Mouse (Mus musculus) MN1 (cell line): ENCODE measurements around the gene Slc9a4.
"Not testable (repeated sequence)": the region's sequence is repeated elsewhere in the genome, so short reads cannot be mapped to it uniquely, and the experiment has no call there.

ENCODE experiments used
- DNase-seq: peaks from one replicate; pipeline ENCODE4 v3.0.0-alpha.2; 2016; ENCODE audit warnings: low spot score

Slc9a4 gene

DNA sequence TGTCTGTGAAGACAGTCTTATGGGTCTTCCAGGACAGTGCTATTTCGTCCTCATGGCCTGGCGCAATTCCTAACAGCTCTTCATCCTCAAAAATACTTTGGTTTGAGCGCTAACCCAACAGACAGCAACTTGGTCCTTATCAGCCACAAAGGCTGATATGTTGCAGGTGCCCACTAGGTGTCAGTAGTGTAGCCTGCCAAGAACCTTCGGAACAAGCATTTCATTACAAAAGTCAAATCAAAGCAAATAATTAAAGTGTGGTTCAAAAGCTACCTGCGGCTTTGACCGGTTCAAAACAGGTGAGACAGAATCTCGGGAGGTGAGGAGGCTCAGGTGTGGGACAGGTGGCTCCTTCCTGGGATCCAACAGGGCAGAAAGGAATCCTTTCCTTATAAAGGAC, at the start of gene Slc9a4:
TSS of gene Slc9a4 (plus strand) at position 298 of the 400 bp plus-strand sequence.
- DNase-seq, result no peak

DNA sequence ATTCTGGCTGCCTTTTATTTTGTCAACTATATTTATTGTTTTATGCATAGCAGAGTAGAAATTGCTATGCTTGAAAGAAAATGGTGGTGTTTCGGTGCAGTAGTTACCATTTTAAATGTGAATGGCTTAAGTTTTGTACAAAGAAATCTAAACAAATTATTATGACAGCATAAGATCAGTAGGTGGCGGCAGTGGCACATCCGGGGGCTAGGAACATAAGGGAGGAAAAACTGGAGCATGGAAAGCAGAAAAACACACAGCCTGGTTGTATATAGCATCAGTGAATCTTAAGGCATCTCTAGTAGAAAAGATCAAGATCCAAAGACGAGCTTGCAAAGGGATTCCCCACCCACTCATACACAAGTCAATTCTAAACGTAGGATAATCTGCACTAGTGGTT, 42.3 kb upstream of the Slc9a4 start:
- DNase-seq, result no peak

DNA sequence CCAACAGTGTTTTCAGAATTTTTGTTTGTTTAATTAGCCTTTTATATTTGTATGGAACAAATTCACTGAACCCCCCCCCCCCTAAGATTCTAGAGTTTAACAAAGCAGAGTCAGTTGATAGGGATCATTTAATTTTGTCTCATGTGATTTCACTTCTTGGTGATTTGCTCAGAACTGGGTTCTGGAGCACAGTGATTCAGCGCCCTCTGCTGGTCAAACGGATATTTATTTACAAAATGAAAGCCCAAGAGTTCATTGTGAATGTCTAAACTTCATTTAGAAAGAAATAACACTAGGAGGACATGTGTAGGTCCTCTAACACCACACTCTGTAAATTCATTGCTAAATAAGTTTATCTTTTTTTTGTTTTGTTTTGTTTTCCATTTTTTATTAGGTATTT, 35.2 kb upstream of the Slc9a4 start:
- peak; percentile 42 for DNase-seq

DNA sequence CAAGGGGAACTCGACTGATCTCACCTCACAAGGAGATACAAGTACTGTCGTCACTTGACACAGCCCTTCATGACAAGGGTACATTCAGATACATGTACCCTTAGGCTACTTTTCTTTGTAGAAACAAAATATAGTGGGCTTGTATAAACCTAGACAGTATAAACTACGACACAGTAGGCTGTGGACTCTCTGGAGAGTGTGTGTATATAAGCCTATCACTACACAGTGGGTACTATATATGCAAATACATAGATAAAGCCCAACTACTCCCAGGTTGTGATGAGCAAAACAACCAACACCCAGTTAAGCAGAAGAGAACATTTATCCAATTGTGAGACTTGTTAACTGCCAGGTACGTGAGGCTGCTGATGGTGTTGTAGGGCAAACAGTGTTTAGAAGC, 33.2 kb upstream of the Slc9a4 start:
- DNase-seq, result no peak

DNA sequence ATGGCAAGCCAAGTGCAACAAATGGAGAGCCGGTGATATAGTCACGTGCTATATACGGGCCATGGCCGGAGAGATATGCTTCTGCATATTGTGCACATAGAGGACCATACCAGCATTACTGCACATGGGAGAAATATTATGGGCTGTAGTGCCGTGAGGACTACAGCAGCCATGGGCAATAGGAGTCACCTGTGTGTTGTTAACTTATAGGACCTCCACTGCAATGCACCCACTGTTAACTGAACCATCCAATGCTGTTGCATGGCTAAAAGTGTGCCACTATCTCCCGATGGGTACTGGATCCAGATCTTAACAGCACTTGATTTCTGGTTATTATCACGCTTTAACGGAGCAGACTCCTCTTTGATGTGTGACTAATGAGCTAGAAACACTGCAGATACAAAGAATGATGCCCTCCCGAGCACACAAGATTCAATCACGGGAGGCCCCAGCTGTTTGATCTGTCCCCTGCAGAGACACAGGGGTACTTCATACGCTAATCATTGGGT, 32.8 kb upstream of the Slc9a4 start:
- no peak for DNase-seq

DNA sequence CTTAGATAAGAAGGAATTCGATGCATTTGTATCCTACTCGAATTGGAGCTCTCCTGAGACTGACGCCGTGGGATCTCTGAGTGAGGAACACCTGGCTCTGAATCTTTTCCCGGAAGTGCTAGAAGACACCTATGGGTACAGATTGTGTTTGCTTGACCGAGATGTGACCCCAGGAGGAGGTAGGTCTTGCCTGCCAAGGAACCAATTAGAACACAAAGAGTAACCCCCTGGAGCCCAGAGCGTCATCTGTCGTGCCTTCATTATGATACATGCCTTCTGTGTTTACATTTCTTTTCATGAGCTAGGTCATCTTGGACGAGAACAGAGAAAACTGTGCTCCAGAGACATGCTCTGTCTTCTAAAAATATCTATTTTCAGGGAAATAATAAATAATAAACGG, 32.1 kb upstream of the Slc9a4 start:
- no peak for DNase-seq

DNA sequence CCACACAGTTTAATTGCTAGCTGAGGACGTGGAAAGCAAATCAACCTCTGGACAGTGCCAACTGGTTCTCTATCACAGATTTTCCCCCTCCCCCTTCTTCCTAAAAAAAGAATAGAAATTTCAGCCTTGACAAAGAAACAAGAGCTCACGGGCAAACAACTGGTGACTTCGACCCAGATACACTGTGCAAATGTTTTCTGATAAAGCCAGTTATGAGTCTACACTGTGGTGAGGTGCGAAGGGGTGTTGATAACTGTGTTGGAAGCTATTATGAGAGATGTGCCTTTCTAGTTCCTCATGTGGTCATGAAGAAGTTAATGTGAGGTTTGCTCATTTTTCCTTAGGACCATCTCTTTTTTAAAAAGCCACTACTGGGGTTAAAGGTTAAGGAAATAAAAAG, 10.5 kb upstream of the Slc9a4 start:
- DNase-seq, result no peak

DNA sequence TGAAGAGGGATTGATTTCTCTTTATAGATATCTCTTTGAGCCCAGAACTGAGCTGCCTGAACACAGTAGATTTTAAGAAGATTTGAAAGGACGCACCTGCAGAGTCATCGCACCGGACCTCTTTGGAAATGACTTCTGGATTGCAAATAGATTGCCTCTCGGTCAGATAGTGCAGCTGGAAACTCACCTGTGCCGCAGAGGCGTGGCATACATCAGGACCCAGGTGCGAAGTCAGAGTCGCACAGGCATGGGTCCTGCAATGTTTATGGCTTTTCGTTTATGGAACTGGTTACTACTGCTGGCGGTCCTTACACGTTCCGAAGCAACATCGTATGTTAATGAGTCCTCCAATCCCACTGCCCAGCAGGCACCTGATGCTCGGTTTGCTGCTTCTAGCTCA, 388 bp downstream of the Slc9a4 start:
- DNase-seq, result no peak

DNA sequence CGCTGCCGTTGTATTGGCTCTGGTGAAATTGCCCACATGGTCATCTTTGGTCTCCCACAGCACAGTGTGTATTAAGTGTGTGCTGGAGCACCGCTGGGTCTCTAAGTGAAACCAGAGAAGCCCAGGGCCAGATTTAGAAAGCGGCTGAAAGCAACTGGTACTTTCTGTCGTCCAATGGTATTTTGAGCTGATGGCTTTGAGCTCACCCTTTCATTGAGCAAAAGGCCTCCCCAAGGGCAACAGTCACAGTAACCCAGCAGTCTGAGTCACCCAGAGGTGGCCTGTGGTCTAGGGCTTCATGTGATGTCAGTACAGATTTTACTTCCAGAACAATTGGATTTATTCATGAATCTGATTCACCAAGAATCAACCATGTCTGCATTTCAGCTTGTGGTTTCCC, 6.9 kb downstream of the Slc9a4 start:
- no peak for DNase-seq

DNA sequence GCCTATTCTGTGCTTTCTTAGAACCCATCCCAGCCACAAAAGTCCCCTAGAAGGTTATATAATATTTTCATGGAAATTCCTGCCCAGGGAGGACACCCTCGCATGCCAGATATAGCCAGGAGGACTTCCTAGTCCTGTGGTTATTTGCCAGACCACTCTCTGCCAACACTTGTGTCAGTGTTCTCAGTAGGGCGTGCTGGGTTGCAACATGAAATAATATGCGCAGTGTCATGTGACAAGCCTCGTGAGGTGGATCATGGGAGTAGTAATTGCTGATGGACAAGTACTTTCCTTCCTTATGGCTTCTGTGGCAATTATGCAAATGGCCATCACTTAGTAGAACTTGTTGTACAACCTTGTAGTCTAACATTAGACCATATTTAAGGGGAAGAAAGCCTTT, 11.1 kb downstream of the Slc9a4 start:
- DNase-seq, result no peak

DNA sequence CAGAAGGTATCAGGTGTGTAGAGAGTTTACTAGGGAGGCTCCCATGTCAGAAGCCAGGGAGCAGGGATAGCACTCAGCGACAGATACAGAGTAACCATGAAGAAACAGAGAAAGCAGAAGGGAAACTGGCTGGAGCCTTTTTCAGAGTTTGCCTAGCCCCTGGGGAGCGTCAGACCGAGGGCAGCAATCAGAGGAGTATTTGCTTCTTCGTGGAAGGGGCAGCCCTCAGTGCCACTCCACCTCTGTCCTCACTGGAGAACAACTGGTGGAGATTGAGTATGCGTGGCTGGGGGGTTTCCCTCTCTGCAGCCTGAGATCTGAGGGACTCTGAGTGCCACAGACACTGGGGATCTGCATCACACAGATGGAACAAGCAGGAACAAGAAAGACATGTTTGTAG, 17.9 kb downstream of the Slc9a4 start:
- DNase-seq, result no peak

DNA sequence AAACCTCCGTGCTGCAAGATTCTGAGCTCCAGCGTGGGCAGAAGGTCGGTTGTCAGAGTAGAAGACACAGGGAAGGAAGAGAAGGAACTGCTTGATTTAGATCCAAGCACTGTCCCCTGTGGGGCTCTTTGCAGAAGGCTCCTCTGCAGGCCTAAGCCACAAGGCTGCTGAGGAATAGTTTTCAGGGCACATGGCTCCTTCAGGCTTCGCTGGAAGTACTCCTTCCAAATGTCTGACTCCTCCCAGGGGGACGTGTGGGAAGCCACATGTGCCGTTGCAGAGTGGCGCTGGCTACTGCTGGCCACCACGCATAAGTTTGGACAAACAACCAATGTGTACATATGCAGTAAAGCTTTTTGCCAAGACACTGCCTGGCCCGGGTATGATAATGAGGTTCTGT, 19.8 kb downstream of the Slc9a4 start:
- DNase-seq, result not testable (repeated sequence)

DNA sequence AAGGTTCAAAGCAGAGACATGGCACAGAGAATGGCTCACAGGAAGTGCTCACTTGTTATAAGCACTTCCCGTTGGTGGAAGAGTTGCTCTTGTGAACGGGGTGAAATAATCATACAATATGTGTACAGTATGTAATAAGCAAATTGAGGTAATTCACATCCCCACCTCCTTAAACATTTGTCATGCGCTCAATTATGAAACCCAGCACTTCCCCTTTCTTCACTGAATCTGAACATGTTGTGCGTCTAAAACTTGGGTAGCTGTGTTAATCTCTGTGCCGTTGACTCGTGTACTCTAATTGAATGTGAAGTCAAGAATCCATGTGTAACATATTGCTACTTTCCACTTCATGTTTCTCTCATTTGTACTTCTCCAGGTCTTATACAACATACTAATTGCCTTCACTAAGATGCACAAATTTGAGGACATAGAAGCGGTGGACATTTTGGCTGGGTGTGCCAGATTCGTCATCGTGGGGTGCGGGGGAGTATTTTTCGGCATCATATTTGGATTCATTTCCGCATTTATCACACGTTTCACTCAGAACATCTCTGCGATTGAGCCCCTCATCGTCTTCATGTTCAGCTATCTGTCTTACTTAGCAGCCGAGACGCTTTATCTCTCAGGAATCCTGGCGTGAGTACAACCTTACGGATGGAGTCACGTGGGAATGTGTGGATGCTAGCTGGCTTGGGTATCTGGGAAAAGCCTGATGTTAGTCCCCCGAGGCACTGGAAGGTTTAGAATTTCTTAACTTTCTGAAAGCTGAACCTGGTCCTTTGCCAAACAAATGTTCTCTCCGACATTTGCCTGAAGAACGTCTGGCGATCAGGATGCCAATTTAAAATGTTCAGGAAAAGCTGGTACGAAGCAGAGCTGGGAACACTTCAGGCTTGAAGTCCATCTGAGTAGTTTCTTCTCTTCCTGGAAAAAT, 20.8 kb downstream of the Slc9a4 start:
- no peak for DNase-seq

DNA sequence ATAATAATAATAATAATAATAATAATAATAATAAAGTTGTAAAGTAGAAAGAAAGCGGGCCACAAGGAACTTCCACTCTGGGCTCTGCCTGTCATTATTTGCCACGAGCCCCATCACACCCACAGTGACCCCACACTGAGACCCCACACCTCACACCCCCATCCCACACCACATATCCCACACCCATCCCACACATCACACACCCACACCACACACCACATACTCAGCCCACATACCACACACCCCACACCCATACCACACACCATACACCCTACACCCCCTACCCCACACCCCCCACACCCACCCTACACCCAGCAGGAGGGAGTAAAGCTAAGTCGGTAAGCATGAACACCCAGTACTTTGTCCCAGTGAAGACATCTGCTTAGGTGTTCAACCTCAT, 21.6 kb downstream of the Slc9a4 start:
- no peak for DNase-seq

DNA sequence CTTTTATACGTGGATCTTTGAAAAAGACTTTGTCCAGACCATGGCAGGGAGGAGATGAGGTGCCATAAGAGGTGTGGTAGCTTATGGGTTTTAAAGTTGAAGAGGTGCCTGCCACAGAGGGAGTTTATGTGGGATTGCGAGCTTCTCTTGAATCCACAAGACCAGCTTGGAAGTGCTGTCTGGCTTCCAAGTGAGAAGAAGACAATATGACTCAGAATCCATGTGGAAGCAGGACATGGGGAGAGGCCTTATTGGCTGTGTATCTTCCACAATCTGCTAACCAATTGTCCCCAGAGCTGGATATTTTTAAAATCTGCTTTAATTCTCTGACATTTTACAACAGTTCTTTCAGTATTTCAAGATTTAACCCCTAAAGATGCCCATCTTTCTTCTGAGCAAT, 33.3 kb downstream of the Slc9a4 start:
- no peak for DNase-seq

DNA sequence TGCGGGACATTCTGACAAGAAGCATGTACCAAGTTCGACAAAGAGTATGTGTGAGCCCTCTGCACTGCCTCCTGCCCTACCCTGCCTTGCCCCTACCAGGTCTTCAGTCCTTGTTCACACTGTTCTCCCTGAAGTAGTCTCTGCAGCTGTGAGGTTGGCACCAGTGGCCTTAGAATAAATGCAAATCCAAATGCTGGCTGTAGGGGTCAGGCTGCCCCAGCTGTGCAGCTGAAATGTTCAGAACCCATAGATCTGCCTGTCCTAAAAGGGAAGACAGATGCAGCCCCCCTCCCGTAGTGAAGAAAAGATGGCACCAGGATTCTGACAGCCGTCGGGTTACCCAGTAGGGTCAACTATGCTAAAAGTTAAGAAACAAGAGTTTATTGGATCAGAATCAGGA, 39.2 kb downstream of the Slc9a4 start:
- no peak for DNase-seq

DNA sequence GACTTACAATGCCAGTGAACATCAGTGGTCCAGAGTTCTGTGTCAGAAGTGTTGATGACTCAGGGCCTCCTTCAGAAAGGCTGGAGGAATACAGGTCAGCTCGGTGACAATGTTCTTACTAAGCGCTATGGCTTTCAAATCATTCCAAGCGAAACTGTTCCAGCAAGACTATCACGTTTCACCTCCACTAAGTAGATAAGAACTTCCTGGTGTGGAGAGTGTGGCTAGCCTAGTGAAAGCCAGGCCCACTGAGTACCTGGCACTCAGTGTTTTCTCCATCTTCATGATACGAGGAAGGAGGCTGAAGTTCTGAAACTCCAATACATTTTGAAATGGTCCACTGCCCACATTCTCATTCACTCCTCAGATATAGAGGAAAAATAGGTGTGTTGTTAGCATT, 40.0 kb downstream of the Slc9a4 start:
- DNase-seq, result no peak

DNA sequence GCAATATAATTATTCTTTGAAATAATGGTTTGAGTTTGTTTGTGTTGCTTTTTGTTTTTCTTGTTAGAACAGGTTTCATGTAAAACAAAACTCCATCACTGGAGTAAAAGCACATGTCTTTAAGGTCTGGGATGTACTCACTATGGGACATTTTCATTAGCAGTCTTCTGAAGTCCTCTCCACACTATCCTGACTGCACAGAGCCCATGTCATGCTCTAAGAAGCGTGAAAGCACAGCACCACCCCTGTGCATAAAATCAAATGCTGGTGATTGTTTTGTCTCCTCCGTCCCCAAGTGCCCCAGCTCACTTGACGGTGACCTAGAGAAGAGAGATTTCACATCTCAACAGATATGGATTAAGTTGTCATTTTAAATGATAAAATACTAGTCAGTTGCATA, 45.1 kb downstream of the Slc9a4 start:
- no peak for DNase-seq

DNA sequence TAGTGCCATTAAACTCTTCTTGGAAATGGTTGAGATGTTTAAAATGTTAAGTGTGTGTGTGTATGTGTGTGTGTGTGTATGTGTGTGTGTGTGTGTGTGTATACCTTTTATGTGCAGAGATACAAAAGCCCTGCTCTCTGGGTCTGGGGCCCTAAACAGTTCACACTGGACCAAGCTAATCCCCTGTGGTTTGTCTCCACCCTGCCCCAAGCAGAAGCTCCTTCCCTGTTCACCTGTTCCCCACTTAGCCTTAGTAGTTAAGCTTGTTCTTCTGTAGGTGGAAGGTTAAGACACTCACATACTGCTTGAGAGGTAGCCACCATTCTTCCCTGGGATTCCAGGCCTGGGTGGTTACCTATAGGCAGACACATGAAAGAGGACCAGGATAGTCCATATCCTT, 47.1 kb downstream of the Slc9a4 start:
- no peak for DNase-seq

DNA sequence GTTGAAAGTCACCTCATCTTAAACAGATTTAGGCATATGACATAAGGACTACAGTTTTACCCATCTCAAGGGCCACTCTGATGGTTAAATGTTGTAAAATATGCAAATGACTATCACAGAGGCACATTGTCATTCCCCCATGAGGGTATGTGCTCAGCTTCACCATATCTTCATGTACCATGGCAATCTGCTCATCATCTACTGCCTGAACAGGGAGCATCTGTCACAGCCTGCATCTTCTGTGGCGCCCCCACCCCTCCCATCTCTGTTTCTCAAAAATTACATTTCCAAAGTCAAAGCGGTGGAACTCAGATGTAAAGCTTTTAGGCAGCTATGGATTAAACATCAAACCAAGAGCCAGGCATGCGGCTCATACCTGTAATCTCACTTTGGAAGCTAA, 48.6 kb downstream of the Slc9a4 start:
- no peak for DNase-seq

DNA sequence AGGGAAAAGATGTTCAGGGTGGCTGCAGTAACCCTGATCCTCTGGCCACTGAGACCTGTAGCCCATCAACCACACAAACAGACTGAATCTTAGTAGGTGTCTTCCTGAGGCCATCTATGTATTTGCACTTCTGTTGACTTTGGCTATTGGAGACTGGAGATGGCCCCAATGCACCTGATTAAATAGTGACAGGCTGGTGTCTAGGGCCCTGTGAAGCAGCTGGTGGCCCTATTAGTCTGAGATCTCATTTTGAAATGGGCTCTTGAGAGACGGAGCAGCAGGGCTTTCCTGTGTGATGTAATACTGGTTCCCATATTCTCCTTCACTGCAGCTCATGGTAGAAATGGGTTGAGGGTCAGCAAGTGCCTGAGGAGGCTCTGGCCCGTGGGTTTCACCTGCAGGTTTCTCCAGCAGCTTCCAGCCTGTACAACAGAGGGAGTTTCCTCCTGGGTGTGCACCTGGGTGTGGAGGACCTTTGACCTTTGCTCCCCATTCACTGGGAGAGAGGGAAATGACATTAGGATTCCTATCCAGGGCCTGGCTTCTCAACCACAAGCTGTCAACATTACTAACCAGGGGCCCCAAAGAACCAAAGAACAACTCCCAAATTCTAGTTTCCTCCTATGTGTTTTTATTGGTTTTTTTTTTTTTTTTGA, 52.7 kb downstream of the Slc9a4 start:
- no peak for DNase-seq

DNA sequence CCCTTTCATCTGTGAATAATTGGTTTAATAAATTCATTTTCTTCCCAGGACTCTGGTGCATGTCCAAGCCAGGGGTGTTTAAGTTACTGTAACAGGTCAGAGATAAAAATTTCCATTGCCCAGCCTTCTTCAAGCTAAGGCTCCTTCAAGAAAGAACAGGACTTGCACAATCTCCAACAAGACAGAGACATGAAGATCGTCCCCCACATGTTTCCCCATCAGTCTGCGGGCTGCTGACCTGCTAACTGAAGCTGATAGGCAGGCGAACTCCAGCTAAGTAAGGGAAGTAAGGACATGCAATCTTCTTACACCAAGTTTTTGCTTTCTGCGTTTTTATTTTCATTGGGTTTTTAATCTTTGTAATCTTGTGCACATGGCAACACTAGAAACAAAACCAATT, 54.7 kb downstream of the Slc9a4 start:
- no peak for DNase-seq

DNA sequence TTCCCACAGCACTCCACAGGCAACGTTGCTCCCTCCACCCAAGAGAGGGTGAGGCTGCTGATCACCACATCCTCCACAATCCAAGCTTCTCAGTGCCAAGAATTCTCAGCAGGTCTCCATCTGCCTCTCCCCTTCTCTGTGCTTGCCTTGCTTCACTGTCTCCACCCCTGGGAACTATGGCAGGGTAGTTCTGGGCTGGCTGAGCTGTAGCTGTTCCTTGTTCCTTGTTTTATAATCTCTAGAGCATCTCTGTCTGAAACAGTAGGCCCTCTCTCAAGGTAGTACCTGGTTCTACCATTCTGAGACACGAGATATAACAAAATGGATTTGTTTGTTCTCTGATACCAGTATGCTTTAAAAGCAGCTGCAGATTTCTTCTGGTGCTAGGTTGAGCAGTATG, 68.4 kb downstream of the Slc9a4 start:
- no peak for DNase-seq
